Mouse (Mus musculus): Measurements from ENCODE around the gene Kcnq2. TPM values are rescaled to one million over a fixed set of nuclear protein-coding genes. Genes with fewer than 3 reads are reported as not detected.
A peak's percentile ranks its signal among the peaks of the same experiment; 100 is the strongest.

Gene Kcnq2
- polyA plus RNA-seq, 1 experiment from 2014 or later = 28.1 TPM

DNA sequence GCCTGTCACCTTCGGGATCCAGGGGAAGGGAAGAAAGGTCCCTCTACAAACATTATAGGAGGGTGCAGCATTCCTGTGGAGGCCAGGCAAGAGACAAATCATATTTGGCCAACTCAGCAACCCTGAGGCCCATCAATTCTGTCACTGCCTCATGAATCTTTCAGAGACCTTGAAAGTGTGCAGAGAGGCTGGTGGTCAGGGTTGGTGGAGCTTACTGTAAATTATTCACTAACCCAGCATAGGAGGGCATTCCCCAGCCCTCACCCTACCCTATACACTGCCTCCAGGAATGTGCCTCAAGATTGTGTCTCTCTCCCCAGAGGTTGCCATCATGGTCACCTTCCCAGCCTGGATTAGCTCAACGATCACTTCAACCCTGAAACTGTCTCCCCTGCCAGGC, 9.6 kb upstream of the Kcnq2 start:
- no peak overlapping the region for H3K4me3 ChIP-seq

DNA sequence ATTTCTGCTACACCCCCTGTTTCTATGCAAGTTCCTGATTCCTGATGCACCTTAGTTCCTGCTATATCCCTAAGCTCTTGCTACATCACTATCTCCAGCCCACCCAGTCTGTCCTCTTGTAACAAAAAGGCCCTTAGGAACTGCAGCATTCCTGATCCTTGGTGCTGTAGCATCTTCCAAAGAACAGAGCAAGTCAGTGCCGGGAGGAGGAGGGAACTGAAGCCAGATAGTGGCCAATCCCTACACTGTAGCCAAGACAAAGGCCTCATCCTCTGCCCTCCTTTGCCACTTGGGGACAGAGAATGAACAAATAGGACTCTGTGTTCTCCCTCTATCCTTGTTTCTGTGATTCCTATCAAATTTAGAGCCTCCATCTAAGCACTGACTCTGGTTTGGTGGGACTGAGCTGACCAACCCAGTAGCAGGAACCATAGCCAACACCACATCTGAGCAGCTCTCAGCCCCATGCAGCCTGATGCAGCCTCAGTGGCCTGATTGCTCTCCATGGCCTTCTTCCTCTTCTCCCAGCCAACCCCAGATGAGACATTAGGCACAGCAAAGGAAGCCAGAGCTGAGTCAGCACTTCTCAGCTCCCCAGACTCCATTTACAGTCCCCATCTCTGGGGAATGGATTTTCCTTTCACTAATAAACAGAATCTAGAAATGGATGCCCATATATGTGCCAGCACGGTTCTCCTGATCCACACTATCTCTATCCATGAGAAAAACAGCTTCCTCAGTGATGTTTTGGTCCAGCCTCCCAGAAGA, 8.6 kb upstream of the Kcnq2 start:
- H3K4me2 ChIP-seq = no peak overlapping the region
- H3K36me3 ChIP-seq (ENCODE audit: poor library complexity, severe bottlenecking) = no peaks in the 10 kb centered on the region
- H3K27me3 ChIP-seq = peaks cover 51% of the 10 kb centered on the region
- 53% methylated on average over 2 of the region's 2 CpGs for WGBS
- H3K9me3 ChIP-seq (replicated peaks) = no peaks in the 10 kb centered on the region
- no peak overlapping the region for H3K27ac ChIP-seq
- peaks cover 12% of the 10 kb centered on the region for H3K4me1 ChIP-seq
- no peak overlapping the region for H3K9ac ChIP-seq
- no peak for ATAC-seq
- H3K4me3 ChIP-seq = no peak overlapping the region

More for the DNA sequence above, 9.6 kb upstream of the Kcnq2 start:
- no peak overlapping the region for H3K27ac ChIP-seq
- H3K9ac ChIP-seq = no peak overlapping the region
- peaks cover 55% of the 10 kb centered on the region for H3K27me3 ChIP-seq
- no peaks in the 10 kb centered on the region for H3K36me3 ChIP-seq (ENCODE audit: poor library complexity, severe bottlenecking)
- H3K4me2 ChIP-seq = no peak overlapping the region
- 83% methylated on average over 2 of the region's 2 CpGs for WGBS
- peaks cover 12% of the 10 kb centered on the region for H3K4me1 ChIP-seq
- no peaks in the 10 kb centered on the region for H3K9me3 ChIP-seq (replicated peaks)
- no peak for ATAC-seq

DNA sequence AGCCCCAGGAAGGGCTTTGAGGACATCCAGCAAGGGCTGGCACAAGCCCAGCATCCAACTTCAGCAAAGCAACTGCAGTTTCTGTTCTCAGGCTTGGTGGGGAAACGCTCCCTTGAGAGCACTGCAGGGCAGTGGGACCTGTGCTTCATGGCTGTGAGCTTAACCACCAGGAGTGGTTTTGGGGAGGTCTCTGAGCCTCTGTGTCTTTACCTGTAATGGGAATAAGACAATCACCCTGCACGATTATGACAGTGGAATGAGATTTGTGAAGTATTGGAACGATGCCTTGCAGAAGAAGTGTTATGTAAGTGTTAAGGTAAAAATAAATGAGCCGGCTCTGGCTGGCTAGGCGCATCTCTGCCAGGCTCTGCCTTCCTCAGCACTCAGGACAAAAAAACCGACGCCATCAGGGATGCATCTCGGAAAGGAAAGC, 7.6 kb upstream of the Kcnq2 start:
- H3K4me2 ChIP-seq = no peak overlapping the region
- H3K9ac ChIP-seq = no peak overlapping the region
- ATAC-seq = no peak
- no peak overlapping the region for H3K4me3 ChIP-seq
- peaks cover 59% of the 10 kb centered on the region for H3K27me3 ChIP-seq
- H3K36me3 ChIP-seq (ENCODE audit: poor library complexity, severe bottlenecking) = no peaks in the 10 kb centered on the region
- WGBS = 65% methylated on average over 8 of the region's 8 CpGs
- no peak overlapping the region for H3K27ac ChIP-seq
- peaks cover 4% of the 10 kb centered on the region for H3K4me1 ChIP-seq
- H3K9me3 ChIP-seq (replicated peaks) = no peaks in the 10 kb centered on the region

DNA sequence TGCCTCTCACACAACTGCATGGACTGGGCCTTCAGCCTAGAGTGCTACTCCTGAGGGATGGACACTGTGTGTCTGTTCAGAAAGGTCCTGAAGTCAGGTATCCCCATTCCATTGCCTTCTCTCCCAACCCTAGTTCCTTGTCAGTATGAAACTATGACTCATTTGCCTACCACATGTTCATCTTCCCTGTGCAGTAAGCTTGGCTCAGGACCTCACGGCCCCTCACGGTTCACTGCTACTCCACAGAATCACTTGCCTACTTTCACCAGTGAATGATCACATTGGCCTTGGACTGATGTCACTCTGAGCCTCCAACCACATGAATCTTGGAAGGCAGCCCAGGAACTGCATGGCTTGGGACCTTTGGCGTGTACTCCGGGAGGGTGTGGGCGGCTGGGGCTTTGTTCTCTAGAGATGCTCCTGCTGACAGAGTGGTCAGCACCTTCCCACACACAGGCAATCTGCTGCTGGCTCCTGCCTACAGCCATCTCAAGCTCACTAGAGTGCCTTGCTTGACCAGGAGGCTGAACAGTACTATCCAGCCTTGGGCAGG, 4.6 kb upstream of the Kcnq2 start:
- ATAC-seq = no peak
- H3K4me2 ChIP-seq = no peak overlapping the region
- H3K27ac ChIP-seq = no peak overlapping the region
- H3K36me3 ChIP-seq (ENCODE audit: poor library complexity, severe bottlenecking) = no peaks in the 10 kb centered on the region
- H3K9ac ChIP-seq = no peak overlapping the region
- no peak overlapping the region for H3K4me3 ChIP-seq
- H3K9me3 ChIP-seq (replicated peaks) = no peaks in the 10 kb centered on the region
- H3K27me3 ChIP-seq = peaks cover 61% of the 10 kb centered on the region
- peaks cover 6% of the 10 kb centered on the region; the same call in 1 of the 2 replicates for H3K4me1 ChIP-seq
- WGBS = 85% methylated on average over 5 of the region's 5 CpGs

DNA sequence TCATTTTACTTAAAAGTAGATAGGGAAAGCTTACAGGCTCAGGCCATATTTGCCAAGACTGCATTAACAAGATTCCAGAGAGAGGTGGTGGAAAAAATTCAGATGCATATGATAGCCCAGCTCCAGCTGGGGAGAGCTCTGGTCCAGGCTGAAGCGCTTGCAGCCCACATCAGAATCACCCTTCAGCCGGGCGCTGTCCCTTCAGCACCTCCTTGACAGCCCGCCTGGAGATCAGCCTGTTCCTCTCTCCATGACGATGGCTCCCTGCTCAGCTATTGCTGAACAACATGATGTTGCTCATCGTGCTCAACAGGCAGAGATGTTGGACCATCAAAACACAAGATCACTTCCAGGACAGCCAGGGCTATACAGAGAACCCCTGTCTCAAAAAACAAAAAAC, 1.8 kb upstream of the Kcnq2 start:
- Histone ChIP-seq H3K9me3 (replicated peaks) (no peaks in the 10 kb centered on the region), H3K4me3 (no peak overlapping the region), H3K9ac (no peak overlapping the region), H3K4me1 (peaks cover 27% of the 10 kb centered on the region), H3K27ac (no peak overlapping the region), H3K27me3 (peaks cover 66% of the 10 kb centered on the region), H3K4me2 (no peak overlapping the region), H3K36me3 (ENCODE audit: poor library complexity, severe bottlenecking) (no peaks in the 10 kb centered on the region)
- no peak for ATAC-seq
- 2% methylated on average over 6 of the region's 6 CpGs for WGBS

DNA sequence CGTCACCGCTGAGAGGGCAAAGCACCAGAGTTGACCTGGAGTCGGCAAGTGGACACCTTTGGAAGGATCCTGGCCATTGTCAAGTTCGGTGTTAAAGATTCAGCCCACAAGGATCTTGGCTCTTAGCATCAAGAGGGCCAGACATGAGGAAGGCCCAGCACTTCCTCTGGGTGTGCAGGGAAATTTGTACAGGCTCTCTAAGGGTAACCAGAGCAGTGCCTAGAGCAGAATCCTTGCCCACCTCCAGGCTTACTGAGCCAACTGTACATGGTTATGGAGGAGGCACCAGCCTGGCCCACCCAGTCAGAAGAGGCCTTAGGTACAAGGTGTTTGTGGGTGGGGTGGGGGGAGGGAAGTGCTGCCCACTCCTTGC, 332 bp upstream of the Kcnq2 start:
- Histone ChIP-seq H3K27me3 (peaks cover 60% of the 10 kb centered on the region), H3K9me3 (replicated peaks) (no peaks in the 10 kb centered on the region), H3K27ac (peak overlapping the region; percentile 94), H3K9ac (peak overlapping the region; percentile 79), H3K4me3 (peak overlapping the region; percentile 63), H3K4me1 (peaks cover 33% of the 10 kb centered on the region), H3K4me2 (peak overlapping the region; percentile 85), H3K36me3 (ENCODE audit: poor library complexity, severe bottlenecking) (no peaks in the 10 kb centered on the region)
- WGBS = 10% methylated on average over 4 of the region's 4 CpGs
- peak; percentile 19; the same call in 1 of the 2 replicates for ATAC-seq

DNA sequence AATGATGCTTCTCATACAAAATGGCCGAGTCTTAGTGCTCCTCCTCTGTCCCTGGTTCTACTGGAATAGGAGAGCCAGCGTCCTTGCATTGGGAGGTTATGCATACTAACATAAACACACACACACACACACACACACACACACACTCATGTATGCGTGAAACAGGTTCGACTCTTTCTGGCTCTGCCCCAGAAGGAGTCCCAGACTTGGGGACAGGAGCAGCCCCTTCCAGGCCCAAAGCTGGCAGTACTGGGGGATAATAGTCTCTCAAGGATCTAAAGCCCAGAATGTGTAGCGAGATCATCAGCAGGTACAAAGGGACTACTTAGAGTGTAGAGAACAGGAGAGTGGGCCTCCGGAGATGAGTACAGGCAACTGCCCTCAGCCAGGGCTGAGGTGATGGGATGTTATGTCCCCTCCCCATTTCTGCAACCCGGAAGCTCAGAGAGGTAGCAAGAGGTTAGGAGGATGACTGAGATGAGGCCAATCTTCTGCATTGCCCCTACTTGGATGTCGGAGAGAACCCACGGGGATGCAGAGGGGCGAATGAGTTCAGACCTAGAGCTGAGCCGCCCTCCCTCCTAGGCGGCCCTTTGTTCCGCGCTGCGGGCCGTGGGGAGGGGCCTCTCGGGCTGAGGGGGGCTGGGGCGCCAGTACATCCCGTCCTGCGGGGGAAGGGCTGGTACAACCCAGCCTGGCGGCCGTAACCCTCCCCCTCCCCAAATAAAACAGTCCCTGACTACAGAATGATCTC, 1.1 kb downstream of the Kcnq2 start:
- ATAC-seq = peak; percentile 94
- Histone ChIP-seq H3K4me3 (peak overlapping the region; percentile 63), H3K27ac (peak overlapping the region; percentile 94), H3K4me2 (peak overlapping the region; percentile 85), H3K9ac (peak overlapping the region; percentile 79), H3K36me3 (ENCODE audit: poor library complexity, severe bottlenecking) (no peaks in the 10 kb centered on the region), H3K27me3 (peaks cover 51% of the 10 kb centered on the region), H3K4me1 (peaks cover 37% of the 10 kb centered on the region), H3K9me3 (replicated peaks) (no peaks in the 10 kb centered on the region)
- 10% methylated on average over 18 of the region's 22 CpGs for WGBS

DNA sequence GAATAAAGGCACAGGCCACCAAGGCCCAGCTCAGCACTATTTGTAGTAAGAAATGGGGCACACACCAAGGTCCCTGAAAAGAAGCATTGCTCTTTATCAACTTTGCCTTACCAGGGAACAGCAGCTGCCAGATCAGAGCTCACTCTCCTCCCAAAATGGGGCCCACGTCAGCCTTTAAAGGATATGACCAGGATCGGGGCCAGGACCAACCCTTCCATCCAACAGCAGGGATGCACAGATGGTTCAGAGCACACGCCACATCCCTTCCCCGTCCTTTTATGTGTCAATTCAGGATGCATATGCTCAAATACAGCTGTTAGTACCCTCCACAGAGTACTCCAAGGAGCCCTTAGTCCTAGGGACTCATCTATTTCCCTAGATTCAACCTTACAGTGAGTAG, 4.9 kb downstream of the Kcnq2 start:
- no peak for ATAC-seq

DNA sequence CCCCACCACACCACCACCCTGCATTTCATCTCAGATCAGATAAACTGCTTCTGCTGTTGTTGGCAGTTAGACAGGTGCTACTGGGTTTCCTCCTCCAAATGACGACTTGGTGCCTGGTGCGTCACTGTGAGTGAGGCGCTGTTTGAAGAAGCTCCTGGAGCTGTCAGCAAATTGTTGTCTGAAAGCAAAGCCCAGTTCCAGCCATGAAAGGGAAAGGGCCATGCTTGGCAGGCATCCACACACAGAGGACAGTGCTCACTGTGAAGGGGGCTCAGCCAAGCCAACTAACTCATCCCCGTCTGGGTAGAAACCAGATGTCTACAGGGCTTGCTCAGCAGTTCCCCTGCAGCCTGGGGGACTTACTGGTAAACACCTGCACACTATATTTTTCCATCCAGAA, 6.1 kb downstream of the Kcnq2 start:
- H3K4me3 ChIP-seq = no peak overlapping the region
- 76% methylated on average over 4 of the region's 4 CpGs for WGBS
- no peak for ATAC-seq
- H3K9me3 ChIP-seq (replicated peaks) = no peaks in the 10 kb centered on the region
- no peak overlapping the region for H3K4me2 ChIP-seq
- H3K36me3 ChIP-seq (ENCODE audit: poor library complexity, severe bottlenecking) = no peaks in the 10 kb centered on the region
- H3K27me3 ChIP-seq = peaks cover 9% of the 10 kb centered on the region
- peaks cover 29% of the 10 kb centered on the region for H3K4me1 ChIP-seq
- H3K27ac ChIP-seq = no peak overlapping the region
- no peak overlapping the region for H3K9ac ChIP-seq

More for the DNA sequence above, 4.9 kb downstream of the Kcnq2 start:
- no peak overlapping the region for H3K9ac ChIP-seq
- H3K27ac ChIP-seq = peak overlapping the region; percentile 44
- peaks cover 37% of the 10 kb centered on the region for H3K4me1 ChIP-seq
- H3K9me3 ChIP-seq (replicated peaks) = no peaks in the 10 kb centered on the region
- H3K36me3 ChIP-seq (ENCODE audit: poor library complexity, severe bottlenecking) = no peaks in the 10 kb centered on the region
- WGBS = 79% methylated on average over 4 of the region's 4 CpGs
- no peak overlapping the region for H3K4me3 ChIP-seq
- H3K27me3 ChIP-seq = peaks cover 17% of the 10 kb centered on the region
- H3K4me2 ChIP-seq = no peak overlapping the region; the same call in 1 of the 2 replicates

DNA sequence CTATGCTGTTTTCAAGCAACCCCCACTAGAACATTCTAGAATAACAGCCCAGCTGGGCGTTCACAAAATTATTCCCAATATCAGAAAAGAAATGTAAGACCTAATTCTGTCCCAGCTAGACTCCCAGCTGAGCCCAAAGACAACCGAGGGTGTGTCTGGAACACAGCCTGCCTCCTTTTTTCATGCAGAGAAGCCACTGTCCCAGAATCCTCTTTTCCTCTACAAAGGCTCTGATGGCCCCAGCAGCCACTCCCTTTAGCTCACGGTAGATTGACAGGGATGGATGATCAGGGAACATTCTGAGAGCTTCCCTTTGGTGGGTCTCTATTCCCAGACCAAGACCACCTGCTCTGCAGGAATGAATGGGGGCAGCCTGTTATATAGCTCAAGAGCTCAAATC, 7.3 kb downstream of the Kcnq2 start:
- 49% methylated on average over 3 of the region's 3 CpGs for WGBS
- H3K27me3 ChIP-seq = no peaks in the 10 kb centered on the region
- H3K4me1 ChIP-seq = peaks cover 23% of the 10 kb centered on the region
- H3K4me3 ChIP-seq = no peak overlapping the region
- H3K36me3 ChIP-seq (ENCODE audit: poor library complexity, severe bottlenecking) = no peaks in the 10 kb centered on the region
- no peak overlapping the region for H3K4me2 ChIP-seq
- ATAC-seq = no peak
- no peak overlapping the region for H3K9ac ChIP-seq
- no peaks in the 10 kb centered on the region for H3K9me3 ChIP-seq (replicated peaks)
- H3K27ac ChIP-seq = no peak overlapping the region

DNA sequence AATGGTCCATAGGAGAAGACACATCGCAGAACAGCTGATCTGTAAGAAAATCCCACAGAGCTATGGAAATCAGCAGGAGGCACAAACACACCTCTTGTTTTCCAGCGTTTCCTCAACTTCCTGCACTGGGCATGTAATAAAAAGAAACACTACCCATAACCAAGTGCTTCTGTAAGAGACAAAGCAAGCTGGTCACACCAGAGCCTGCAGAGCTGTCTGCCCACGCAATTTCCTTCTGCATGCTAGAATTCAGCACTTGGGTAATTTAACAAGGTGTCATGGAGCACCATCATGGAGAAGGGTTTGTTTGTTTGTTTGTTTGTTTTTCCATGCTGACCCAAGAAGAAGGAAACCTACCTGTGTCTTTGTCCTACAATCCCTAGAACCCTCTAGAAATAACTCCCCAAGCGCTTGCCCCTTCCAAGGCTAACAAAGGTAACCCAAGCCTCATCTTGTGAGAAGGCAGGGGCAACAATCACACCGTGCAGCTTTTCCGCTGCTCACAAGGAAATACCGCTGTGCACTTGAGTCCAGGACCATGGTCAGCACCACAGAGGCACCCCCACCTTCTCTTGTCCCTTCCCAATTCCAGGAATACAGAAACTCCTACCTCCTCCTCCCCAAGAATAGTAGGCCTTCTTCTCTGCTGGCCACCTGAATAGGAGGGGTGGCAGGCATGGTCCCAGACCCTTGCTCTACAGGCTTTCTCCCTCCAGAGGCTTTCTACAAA, 9.2 kb downstream of the Kcnq2 start:
- no peaks in the 10 kb centered on the region for H3K36me3 ChIP-seq (ENCODE audit: poor library complexity, severe bottlenecking)
- no peak for ATAC-seq
- H3K27ac ChIP-seq = no peak overlapping the region
- no peaks in the 10 kb centered on the region for H3K9me3 ChIP-seq (replicated peaks)
- peaks cover 33% of the 10 kb centered on the region for H3K4me1 ChIP-seq
- 53% methylated on average over 7 of the region's 7 CpGs for WGBS
- no peak overlapping the region for H3K4me3 ChIP-seq
- no peak overlapping the region for H3K9ac ChIP-seq
- H3K27me3 ChIP-seq = no peaks in the 10 kb centered on the region
- no peak overlapping the region for H3K4me2 ChIP-seq

DNA sequence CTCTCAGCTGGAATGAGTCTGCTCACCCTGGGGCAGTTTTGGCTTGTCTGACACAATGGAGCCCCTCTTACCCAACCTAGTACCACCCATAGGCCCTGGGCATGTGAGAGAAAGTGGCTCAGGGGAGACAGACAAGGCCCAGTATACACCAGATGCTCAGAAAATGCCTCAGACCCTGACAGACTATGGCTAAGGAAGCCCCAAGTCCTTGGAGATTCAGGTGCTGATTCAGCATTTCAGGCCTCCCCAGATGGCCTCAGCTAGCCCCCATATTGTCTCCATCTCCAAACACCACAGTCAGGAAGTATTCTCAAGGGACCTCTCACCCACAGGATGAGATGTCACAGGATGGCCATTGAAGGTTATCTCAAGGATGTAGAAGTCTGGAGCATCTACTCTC, 12.5 kb downstream of the Kcnq2 start:
- Histone ChIP-seq H3K9me3 (replicated peaks) (no peaks in the 10 kb centered on the region), H3K36me3 (ENCODE audit: poor library complexity, severe bottlenecking) (no peaks in the 10 kb centered on the region), H3K9ac (no peak overlapping the region), H3K4me2 (no peak overlapping the region), H3K27ac (no peak overlapping the region), H3K27me3 (no peaks in the 10 kb centered on the region), H3K4me3 (no peak overlapping the region), H3K4me1 (peaks cover 52% of the 10 kb centered on the region)
- ATAC-seq = no peak

Measured in forebrain, embryonic 13.5 days (tissue).